Mouse (Mus musculus) left cerebral cortex, postnatal 14 days (tissue): ENCODE measurements at regions not wholly inside any gene's neighbourhood (a gene's known extent, or its start where the extent isn't known, plus 50 kb on each side); places are given as distances from the start of the nearest gene placed in this dataset.
"Not testable (repeated sequence)": the region's sequence is repeated elsewhere in the genome, so short reads cannot be mapped to it uniquely, and the experiment has no call there.

Experiments
- DNase-seq, 2 experiments: peaks; one replicate each; pipeline ENCODE4 v3.0.0; 2021 to 2022; ENCODE audit warnings: low spot score in 2 of 2, mixed read lengths in 1 of 2
- intact Hi-C: fragments of 180-260 bp; cut with DNase I; formaldehyde crosslinking; loops from one replicate; pipeline ENCODE4 v1.15.1; 2025

DNA sequence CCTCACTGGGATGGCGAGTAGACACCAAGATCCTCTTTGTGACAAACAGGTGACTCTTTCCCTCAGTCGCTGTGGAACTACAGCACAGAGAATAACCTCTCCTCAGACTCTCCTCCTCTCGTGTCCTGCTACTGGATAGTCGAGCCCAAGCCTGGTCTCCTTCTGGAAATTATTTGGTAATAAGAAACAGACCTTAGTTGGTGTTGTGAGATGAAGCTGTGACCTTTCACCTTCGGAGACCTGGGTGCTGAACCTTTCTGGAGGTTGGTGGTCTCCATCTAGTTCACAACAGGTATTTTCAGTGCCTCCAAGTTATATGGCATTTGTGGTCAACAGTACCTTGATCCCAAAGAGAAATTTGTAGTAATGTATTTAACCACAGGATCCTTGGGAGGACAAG lies 365.1 kb downstream of the Fbxo8 start:
- intact Hi-C loops: no loop called here
- no peak for DNase-seq

DNA sequence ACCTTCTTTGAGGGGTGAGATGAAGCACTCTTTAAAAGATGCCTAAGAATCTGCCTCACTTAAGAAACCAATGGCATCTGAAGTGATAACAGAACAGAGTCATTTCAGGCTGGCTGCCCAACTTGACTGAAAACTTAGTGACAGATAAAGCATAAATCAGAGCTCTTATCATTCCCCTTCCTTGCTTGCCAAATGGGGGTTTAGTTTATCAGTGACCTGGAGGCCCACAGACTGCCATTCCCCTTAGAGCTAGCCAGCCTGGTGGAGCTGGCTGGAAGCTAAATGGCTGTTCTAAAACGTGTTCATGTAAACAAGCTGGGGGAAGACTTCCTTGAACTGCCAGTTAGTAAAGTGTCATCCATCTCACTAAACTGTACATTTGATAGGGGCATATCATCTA lies 373.8 kb downstream of the Fbxo8 start:
- intact Hi-C loops: no loop called here
- no peak for DNase-seq

GRCm38 (mm10) chr8:56927166-56927565 lies 376.3 kb downstream of the Fbxo8 start:
- intact Hi-C loops: no loop called here

GRCm38 (mm10) chr8:56929076-56929475 lies 378.2 kb downstream of the Fbxo8 start:
- intact Hi-C loops: no loop called here
- DNase-seq: no peak

More at GRCm38 (mm10) chr8:56927166-56927565, 376.3 kb downstream of the Fbxo8 start:
- no peak for DNase-seq

- DNase-seq: no peak
- intact Hi-C loops: no loop called here
Observed at GRCm38 (mm10) chr8:56932421-56932820, 381.5 kb downstream of the Fbxo8 start.

GRCm38 (mm10) chr8:56962186-56962585 lies 358.6 kb upstream of the Hand2 start:
- intact Hi-C loops: no loop called here
- DNase-seq: no peak

- DNase-seq: no peak
- intact Hi-C loops: no loop called here
Observed at GRCm38 (mm10) chr8:56970311-56970710, 350.5 kb upstream of the Hand2 start.

GRCm38 (mm10) chr8:56978994-56979393 lies 341.8 kb upstream of the Hand2 start:
- no peak for DNase-seq
- intact Hi-C loops: no loop called here

- intact Hi-C loops: no loop called here
- DNase-seq: no peak
Observed at GRCm38 (mm10) chr8:56979416-56979815, 341.4 kb upstream of the Hand2 start.

GRCm38 (mm10) chr8:57010318-57011024 lies 310.3 kb upstream of the Hand2 start:
- no peak for DNase-seq
- intact Hi-C loops: no loop called here

GRCm38 (mm10) chr8:57013813-57014320 lies 306.9 kb upstream of the Hand2 start:
- DNase-seq: peak; percentile 5 to 18

DNA sequence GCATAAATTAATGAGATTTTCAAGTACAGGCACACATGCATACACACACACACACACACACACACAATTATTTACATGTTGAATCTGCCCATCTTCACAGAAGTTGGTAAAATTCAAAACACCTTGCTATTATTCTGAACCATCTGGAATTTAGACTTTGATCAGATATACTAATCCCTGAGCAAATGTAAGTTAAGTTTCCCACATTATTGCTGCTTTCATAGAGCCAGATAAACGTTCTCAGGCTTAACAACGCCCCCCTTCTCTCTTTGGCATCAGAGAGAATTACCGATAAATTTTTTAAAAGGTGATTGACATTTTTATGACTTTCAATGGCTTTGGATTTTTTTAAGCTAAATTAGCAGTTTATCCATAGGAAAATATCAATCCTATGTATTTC lies 304.5 kb upstream of the Hand2 start:
- intact Hi-C loops: no loop called here
- no peak for DNase-seq

More at GRCm38 (mm10) chr8:57013813-57014320, 306.9 kb upstream of the Hand2 start:
- intact Hi-C loops: no loop called here

- intact Hi-C loops, DNase-seq: not testable (repeated sequence)
Observed at GRCm38 (mm10) chr8:57028096-57028495, 292.7 kb upstream of the Hand2 start.

- intact Hi-C loops: no loop called here
- no peak for DNase-seq
Observed at GRCm38 (mm10) chr8:57048490-57048889, 272.3 kb upstream of the Hand2 start.

DNA sequence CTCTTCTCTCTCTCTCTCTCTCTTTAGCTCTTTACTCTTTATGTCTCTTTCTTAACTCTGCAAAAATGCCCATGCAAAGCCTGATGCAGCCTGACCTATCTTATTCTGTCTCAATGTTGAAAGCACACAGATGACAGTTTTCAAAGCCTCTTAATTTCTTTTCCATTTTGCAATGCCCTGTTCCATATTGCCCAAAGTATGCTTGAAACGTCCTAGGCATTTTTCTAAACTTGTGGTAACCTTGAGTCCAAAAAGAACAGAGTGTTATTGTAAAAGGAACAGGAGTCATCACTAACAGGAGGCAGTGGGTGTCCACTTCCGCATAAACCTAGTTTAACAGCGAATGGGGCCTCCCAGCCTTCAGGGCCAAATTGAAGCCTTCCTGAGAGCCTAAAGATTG lies 271.9 kb upstream of the Hand2 start:
- intact Hi-C loops: no loop called here
- no peak for DNase-seq

DNA sequence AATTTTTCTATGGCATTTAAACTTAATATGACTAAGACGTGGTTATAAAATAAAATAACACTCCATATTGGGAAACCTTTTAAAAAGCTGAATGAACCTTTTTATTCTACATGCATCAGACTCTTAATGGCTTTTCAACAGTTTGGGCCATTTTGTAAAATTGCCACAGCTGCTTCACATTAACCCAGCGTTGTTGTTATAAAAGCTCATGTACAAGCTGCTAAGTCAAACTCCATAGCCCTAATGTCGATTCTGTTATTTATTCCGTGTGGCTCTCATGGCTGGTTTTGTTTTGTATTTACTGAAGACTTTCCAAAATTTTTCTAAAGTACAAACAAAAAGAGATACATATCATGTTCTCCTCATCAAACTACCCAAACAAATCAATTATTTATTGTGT lies 268.1 kb upstream of the Hand2 start:
- intact Hi-C loops: no loop called here
- no peak for DNase-seq

- intact Hi-C loops: no loop called here
- no peak for DNase-seq
Observed at GRCm38 (mm10) chr8:57076995-57077394, 243.8 kb upstream of the Hand2 start.

DNA sequence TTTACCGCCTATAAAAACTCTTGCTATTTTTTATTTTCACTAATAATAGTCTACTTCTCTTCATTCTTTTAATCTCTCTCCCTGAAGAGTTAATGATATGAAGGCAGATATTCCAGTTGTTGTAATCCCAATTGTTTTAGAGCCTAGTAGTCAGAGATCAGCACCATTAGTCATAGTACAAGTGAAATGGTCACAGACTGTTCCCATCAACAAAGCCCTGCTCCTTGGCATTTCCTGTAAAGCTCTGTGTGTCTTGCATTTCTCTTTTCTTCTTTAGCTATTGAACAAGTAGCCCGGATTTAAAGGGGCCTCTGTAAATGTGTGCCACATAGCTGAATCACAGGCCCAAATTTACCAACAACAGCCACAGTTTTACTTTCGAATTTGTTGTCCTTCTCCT lies 234.0 kb upstream of the Hand2 start:
- intact Hi-C loops: no loop called here
- DNase-seq: no peak

GRCm38 (mm10) chr8:57092403-57092802 lies 228.4 kb upstream of the Hand2 start:
- DNase-seq: no peak
- intact Hi-C loops: no loop called here

DNA sequence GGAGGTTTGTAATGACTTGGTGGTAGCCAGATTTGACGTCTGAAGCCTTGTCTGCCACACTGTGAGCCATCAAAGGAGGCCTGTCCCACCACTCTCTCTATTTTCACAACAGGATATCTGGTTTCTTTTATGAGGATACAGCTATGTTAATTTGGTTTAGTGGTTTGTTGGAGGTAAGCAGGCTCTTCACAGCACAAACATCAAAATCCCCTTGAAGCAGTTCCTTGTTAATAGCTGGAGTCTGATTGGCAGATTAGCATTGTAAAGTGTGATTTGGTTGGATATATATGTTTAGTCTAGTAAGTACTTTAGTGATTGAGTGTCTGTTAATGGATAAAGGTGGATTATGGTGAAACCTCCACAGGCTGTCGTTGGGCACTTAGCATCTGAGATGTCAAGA lies 225.6 kb upstream of the Hand2 start:
- intact Hi-C loops: no loop called here
- no peak for DNase-seq

DNA sequence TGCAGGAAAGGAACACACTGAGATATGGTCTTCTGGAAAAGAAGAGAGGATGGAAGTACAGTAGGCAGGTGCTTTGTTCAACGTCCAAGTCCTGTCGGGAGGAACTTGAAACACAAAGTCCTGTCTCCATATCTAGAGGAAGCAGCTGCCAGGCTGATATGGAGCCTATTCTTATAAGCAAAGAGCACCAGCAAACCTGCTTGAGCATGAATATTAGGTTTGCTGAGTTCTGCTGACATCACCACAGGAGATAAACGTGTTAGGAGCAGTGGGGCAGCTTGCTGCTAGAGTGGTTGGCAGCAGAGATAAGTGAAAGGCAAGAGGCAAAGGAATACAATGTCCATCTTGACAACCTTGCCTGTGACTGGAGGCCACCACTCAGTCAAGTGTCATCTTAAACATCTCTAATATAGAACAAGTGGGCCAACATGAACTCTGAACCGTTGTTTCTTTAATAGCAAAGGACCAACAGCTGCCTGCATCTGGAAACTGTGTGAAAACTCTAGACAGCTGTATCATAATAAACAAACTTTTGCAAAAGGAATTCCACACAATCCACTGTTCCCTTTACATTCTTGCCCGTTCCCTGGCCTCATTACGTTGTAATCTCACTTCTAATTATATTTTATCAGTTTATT lies 209.9 kb upstream of the Hand2 start:
- intact Hi-C loops, DNase-seq: not testable (repeated sequence)
